Mouse (Mus musculus): ENCODE data around the gene Plcg1.

Gene Plcg1

DNA sequence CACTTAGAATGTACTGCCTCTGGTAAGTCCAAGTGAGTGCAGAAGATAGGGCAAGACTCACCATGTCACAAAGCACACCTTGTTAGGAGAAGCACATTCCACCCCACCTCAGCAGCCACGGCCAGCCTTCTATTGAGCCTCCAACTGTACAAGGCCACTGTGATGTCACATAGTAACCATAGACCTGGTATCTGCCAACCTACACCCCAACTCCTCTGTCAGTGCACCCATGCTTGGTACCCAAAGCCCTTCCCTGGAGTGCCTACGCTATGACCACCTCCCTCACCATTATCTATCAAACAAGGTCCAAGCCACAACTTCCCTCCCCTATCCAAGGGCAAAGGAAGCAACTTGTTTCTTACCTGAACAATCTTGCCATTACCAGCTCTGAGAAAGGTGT lies 37.9 kb downstream of the Plcg1 start:
- in situ Hi-C loops (cut with MboI, MseI): no loop called here

DNA sequence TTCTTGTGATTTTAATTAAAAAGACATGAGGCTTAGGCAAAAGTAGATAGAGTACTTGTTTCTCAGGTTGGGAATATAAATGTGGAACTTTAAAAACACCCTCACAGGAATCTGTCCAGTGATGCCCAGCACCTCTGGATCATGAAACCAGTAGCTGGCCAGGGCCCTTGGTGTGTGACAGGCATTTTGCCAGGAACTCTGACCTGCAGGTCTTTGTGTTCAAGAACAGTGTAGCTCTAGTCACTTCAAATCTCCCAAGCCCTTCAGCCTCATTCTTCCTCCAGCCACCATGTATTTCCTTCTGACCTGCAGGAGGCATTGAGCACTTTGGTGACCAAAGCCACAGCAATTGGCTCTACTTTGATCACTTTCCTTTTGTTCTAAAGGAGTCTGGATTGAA lies 39.3 kb downstream of the Plcg1 start:
- in situ Hi-C loops (cut with MboI, MseI): no loop called here

GRCm38 (mm10) chr2:160770871-160771270 lies 39.8 kb downstream of the Plcg1 start:
- in situ Hi-C loops (cut with MboI, MseI): no loop called here

GRCm38 (mm10) chr2:160771325-160772276 lies 40.5 kb downstream of the Plcg1 start:
- in situ Hi-C loops (cut with MboI, MseI): no loop called here

DNA sequence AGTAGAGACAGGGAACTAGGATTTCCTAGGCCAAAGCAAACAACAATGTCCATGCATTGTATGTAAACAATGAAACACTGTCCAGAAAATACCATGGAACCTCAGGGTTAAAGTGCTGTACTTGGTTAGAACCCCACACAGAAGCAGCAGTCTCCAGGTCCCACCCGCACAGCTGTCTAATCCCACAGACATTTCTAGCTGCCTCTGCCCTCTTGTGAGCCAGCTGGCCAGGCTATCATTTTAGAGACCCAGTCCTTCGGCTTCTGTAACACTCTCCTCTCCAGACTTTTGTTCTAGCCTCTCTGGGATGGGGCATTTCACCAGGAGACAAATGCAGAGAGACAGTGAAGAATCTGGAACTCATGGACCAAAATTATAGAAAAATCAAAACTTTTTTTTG lies 46.9 kb downstream of the Plcg1 start:
- in situ Hi-C loops (cut with MboI, MseI): no loop called here

GRCm38 (mm10) chr2:160780154-160780833 lies 49.2 kb downstream of the Plcg1 start:
- in situ Hi-C loops (cut with MboI, MseI): no loop called here

- in situ Hi-C loops (cut with MboI, MseI): no loop called here
Observed at GRCm38 (mm10) chr2:160780834-160781219, 49.7 kb downstream of the Plcg1 start.

- in situ Hi-C loops (cut with MboI, MseI): no loop called here
Observed at GRCm38 (mm10) chr2:160786333-160786732, 55.2 kb downstream of the Plcg1 start.

DNA sequence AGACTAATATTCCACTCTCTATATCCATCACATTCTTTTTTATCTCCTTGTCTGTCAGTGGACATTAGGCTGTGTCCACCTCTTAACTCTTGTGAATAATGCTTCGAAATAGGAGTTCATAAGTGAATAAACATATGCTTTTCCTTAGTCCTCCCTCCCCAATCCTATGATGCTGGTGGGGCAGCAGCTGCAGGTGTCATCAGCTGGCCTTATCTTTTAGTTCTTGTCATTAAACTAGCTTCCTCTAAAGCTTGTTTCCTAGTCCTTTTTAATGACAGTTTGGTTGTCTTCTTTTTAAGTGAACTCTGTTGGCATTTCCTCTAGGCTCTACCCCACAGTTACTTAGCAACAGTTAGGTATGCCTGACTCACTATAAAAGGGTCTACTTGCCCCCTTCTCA lies 57.9 kb downstream of the Plcg1 start:
- in situ Hi-C loops (cut with MboI, MseI): no loop called here

- in situ Hi-C loops (cut with MboI, MseI): no loop called here
Observed at GRCm38 (mm10) chr2:160789741-160790140, 58.6 kb downstream of the Plcg1 start.

DNA sequence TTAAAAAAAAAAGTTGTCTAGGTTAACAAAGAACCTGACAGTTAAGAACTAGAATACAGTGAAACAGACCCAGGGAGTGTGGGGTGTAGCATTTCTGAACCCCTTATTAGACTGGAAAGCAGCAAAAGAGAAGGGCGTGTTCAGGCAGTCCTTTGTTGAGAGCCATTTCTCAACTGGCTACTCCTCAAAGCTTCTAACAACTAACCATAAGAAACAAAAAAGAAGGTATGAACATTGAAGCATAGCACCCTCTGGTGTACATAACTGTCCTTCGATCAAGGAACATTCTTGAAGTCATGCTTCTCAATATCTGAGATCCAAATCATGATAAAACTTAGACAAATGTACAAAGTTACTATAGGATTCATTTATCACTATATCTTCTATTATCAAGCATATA lies 62.0 kb downstream of the Plcg1 start:
- in situ Hi-C loops (cut with MboI, MseI): no loop called here

GRCm38 (mm10) chr2:160796973-160797372 lies 65.9 kb downstream of the Plcg1 start:
- in situ Hi-C loops (cut with MboI, MseI): no loop called here

GRCm38 (mm10) chr2:160798206-160798605 lies 67.1 kb downstream of the Plcg1 start:
- in situ Hi-C loops (cut with MboI, MseI): no loop called here

DNA sequence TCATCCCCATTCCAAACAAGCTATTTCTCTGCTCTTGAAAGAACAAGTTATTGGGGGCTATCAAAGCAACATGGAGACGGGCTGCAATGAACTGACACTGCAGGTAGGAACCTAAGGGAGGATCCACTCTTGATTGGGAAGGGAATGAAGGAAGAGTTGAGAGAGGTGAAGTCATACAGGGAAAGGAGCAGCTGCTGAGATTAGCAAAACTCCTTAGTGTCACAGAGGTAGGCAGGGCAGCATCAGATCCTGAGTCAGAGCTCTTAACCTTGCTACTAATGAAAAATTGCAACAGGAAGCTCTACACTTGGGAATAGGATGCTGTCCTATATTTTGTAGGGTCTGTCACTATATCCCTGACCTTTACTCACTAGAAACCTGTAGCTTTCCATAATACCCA lies 69.9 kb downstream of the Plcg1 start:
- in situ Hi-C loops (cut with MboI, MseI): no loop called here

DNA sequence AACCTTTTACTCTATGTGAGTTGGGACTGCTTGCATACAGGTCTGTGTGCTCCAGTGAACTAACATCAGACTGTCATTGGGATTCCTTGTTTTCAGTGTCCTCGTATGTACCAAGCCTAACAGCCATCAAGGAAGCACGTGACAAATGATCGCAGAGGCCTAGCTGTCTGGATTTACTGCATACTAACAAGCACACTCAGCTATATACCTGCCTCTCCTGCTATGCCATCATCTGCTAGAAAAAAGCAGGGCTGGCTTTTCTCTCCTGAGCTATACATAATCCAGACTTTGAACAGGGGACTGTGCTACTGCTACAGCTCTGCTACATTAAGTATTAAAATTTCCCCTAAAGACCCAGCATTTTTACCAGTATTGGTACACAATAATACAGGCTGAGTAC lies 71.2 kb downstream of the Plcg1 start:
- in situ Hi-C loops (cut with MboI, MseI): no loop called here

DNA sequence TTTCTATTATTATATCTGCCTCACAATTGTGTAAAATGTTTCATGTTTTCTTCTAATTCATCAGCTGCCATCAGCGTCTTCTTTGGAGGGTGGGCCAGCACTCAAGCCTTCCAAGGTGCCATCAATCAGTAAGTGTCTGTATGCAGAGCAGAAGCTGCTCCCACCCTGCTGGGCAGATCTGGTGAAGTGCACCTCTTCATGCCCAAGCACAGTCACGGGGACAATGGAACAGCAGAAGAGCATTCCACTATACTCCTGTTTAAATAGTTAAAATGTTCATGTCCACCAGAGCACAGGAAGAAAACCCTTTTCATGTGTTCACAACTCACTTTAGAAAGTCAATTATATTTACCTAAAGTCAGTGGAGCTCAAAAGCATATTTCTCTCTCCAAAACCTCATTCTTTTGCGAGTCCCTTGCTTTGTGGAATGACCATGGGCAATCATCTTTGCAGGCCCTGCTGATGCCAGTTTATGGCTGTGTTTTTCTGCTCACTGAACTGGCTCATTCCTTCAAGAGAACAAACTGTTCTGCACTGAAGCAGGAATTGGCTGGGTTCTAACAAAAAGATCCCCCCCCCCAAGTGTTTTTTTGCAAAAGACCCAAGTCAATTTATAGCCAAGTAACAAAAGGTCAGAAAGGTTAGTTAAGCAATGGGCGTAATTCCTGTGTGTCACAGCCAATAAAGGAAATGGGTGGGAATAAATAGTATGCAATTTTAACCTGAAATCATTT lies 73.9 kb downstream of the Plcg1 start:
- in situ Hi-C loops (cut with MboI, MseI): no loop called here

DNA sequence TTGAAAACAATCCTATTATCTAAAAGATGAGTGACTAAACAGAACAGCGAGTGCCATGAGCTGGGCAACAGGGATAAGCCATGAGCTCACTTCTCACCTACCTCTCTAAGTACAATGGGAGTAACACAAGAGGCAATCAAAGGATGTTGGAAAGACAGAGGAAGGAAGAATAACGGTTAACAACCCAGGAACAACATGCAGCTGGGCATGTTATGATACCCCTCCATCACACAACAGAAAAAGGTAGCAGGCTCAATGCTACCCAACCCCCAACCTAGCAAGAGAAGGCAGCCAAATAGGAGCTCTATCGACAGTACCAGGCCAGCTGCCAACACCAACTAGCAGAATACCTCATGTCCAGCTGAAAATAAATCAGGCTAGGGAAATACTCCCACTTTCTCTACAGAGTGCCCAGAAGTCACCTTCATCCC lies 75.0 kb downstream of the Plcg1 start:
- in situ Hi-C loops (cut with MboI, MseI): no loop called here

- in situ Hi-C loops (cut with MboI, MseI): no loop called here
Observed at GRCm38 (mm10) chr2:160810376-160810775, 79.3 kb downstream of the Plcg1 start.

DNA sequence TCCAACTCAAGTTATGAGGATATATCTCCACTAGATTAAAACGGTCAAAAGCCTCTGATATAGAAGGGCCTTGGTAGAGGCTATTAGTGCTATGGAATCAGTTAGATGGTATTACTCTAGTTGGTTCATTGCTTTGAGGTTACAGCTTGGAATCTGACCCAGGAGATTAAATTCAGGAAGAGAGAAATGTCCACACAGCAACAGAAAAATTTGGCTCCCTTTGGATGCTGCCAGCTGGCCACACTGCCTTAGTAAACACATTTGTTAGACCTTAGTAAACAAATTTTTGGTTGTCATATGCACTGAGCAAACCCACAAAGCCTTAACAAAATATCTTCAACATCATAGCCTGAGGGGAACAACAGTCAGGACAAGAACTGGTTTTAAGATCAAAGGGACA lies 79.7 kb downstream of the Plcg1 start:
- in situ Hi-C loops (cut with MboI, MseI): no loop called here
